Mouse (Mus musculus): ENCODE data around the gene Lyrm1.

Lyrm1 gene

GRCm38 (mm10) chr7:119965205-119965604 lies 69.5 kb downstream of the Lyrm1 start:
- DNase-seq (ENCODE audit: extremely low spot score, low spot score): no peak

- no peak for DNase-seq (ENCODE audit: extremely low spot score, low spot score)
These were observed 70.2 kb downstream of the Lyrm1 start for GRCm38 (mm10) chr7:119965651-119966395.

- no peak for DNase-seq (ENCODE audit: extremely low spot score, low spot score)
These were observed 73.7 kb downstream of the Lyrm1 start for GRCm38 (mm10) chr7:119969320-119969719.

GRCm38 (mm10) chr7:119974214-119974613 lies 78.6 kb downstream of the Lyrm1 start:
- no peak for DNase-seq (ENCODE audit: extremely low spot score, low spot score)

GRCm38 (mm10) chr7:119976256-119976655 lies 80.6 kb downstream of the Lyrm1 start:
- no peak for DNase-seq (ENCODE audit: extremely low spot score, low spot score)

- DNase-seq (ENCODE audit: extremely low spot score, low spot score): no peak
These were observed 81.9 kb downstream of the Lyrm1 start for GRCm38 (mm10) chr7:119977574-119977973.

- DNase-seq (ENCODE audit: extremely low spot score, low spot score): no peak
These were observed 82.9 kb downstream of the Lyrm1 start for GRCm38 (mm10) chr7:119978576-119978975.

GRCm38 (mm10) chr7:119980170-119980569 lies 84.5 kb downstream of the Lyrm1 start:
- no peak for DNase-seq (ENCODE audit: extremely low spot score, low spot score)

GRCm38 (mm10) chr7:119985279-119985912 lies 89.7 kb downstream of the Lyrm1 start:
- DNase-seq (ENCODE audit: extremely low spot score, low spot score): no peak

- no peak for DNase-seq (ENCODE audit: extremely low spot score, low spot score)
These were observed 101.4 kb downstream of the Lyrm1 start for GRCm38 (mm10) chr7:119997066-119997465.

Measured in neural tube, embryonic 10.5 days (tissue).